Mouse (Mus musculus) embryonic facial prominence, embryonic 13.5 days (tissue): ENCODE measurements around the gene A430005L14Rik. TPM values are rescaled to one million over a fixed set of nuclear protein-coding genes. Genes with fewer than 3 reads are reported as not detected.
"Not testable (repeated sequence)": the region's sequence is repeated elsewhere in the genome, so short reads cannot be mapped to it uniquely, and the experiment has no call there.

ENCODE experiments used
- ATAC-seq: fragments of 200-750 bp; cut with Nextera tagmentation; 2 replicates; pipeline ENCODE4 v1.8.0; 2017; ENCODE audit warnings: low read depth; ENCODE audit not compliant: insufficient number of reproducible peaks, insufficient read depth, low FRiP score, low TSS enrichment
- H3K27ac ChIP-seq: fragments of 300-500 bp; sonication (generic); 2 replicates; pipeline ENCODE4 v1.5.1; 2015; ENCODE audit warnings: moderate library complexity, mild to moderate bottlenecking, inconsistent platforms
- H3K27me3 ChIP-seq: fragments of 300-500 bp; sonication (generic); 2 replicates; pipeline ENCODE4 v1.6.1; 2015; ENCODE audit warnings: mild to moderate bottlenecking, inconsistent platforms
- H3K36me3 ChIP-seq: fragments of 300-500 bp; sonication (generic); 2 replicates; pipeline ENCODE4 v1.6.1; 2015; ENCODE audit warnings: mild to moderate bottlenecking, inconsistent platforms
- H3K4me1 ChIP-seq: fragments of 300-500 bp; sonication (generic); 2 replicates; pipeline ENCODE4 v1.6.1; 2015; ENCODE audit warnings: inconsistent platforms
- H3K4me2 ChIP-seq: fragments of 300-500 bp; sonication (generic); 2 replicates; pipeline ENCODE4 v1.6.1; 2015; ENCODE audit warnings: moderate library complexity, mild to moderate bottlenecking, inconsistent platforms
- H3K4me3 ChIP-seq: fragments of 300-500 bp; sonication (generic); 2 replicates; pipeline ENCODE4 v1.5.1; 2015; ENCODE audit warnings: mild to moderate bottlenecking, inconsistent platforms
- H3K9ac ChIP-seq: fragments of 300-500 bp; sonication (generic); 2 replicates; pipeline ENCODE4 v1.6.1; 2015; ENCODE audit warnings: mild to moderate bottlenecking, inconsistent platforms
- H3K9me3 ChIP-seq: fragments of 300-500 bp; sonication (generic); 2 replicates; pipeline ENCODE4 v1.6.1; 2016; ENCODE audit warnings: inconsistent platforms
- WGBS: fragments of 180-500 bp; shearing (Covaris S2); methylation state at CpG from one replicate; pipeline ENCODE4 v1.1.7; 2015; ENCODE audit warnings: mixed read lengths; 5-methylcytosine and 5-hydroxymethylcytosine counted together
- polyA plus RNA-seq: library from polyadenylated mRNA; unstranded; fragments of >200 nt; fragmentation: Nextera tagmentation; extraction: Ambion mirVana; gene quantifications from 2 replicates; pipeline ENCODE4 v1.2.1, GENCODE M21; 2015

A430005L14Rik gene
- polyA plus RNA-seq: 76.2 and 82.0 TPM in 2 replicates

DNA sequence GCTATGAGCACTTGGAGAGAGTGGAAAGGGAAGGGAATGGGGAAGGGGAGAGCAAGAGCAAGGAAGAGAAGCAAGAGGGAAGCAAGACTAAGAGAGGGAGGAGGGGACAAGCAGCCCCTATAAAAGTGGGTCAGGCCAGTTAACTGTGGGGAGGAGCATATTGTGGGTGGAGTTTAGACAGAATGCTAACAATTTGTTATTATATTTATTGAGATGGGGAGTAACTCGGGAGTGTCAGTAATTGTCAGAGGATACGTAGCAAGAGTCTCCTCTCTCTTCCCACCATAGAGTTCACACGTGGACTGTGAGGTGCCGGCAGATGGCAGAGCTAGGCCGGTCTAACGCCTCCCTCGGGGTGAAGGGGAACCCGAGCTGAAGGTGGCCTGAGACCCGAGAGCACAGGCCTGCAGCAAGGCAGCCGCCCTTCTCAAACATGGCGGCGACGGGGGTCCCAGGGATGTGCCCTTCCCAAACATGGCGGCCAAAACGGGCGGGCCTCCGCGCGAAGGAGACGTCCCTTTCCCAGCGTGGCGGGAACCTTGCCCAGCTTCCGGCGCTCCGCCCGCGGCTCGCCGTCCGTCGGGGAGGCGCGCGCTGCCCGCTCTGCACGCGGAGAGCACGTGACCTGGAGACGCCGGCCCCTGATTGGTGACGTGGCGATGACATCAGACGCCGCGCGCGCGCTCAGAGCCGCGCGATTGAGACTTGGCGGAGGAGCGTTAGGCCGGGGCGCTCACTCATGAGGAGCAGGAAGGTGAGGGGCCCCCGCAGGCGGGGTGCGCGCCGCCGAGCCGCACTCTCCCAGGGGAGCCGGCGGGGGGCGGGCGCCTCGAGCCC lies at the start of gene A430005L14Rik:
A430005L14Rik (plus strand) TSS at position 669 of the 837 bp plus-strand sequence.
- H3K9me3 ChIP-seq: no peaks in the 10 kb centered on the region
- peak within 1 kb of the TSS; percentile 95 for H3K27ac ChIP-seq
- ATAC-seq: peak; percentile 92
- peaks cover 23% of the 10 kb centered on the region for H3K4me1 ChIP-seq
- peaks cover 6% of the 10 kb centered on the region; the same call in 1 of the 2 replicates for H3K27me3 ChIP-seq
- peaks cover 25% of the 10 kb centered on the region for H3K36me3 ChIP-seq
- H3K4me3 ChIP-seq: peak within 1 kb of the TSS; percentile 76
- peak within 1 kb of the TSS; percentile 92 for H3K9ac ChIP-seq
- WGBS: 2% methylated on average over 64 of the region's 67 CpGs
- H3K4me2 ChIP-seq: peak within 1 kb of the TSS; percentile 86

DNA sequence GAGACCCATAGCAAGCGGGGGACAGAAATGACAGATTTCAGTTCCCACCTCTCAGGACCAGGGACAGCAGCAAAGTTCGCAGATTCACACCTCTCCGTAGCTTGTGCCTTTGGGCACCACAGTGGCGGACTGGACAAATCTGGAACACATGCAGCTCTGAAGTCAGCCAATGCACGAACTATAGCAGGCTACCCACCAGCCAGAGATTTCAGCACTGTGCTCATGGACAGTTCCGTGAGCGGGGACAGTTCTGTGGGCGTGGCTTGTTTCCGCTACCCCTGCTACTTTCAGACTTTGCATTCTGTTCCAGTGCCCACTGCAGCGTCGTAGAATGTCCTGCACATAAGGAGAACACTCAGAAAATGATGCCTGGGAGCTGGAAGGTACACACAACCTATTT lies 49.5 kb upstream of the A430005L14Rik start:
- Histone ChIP-seq H3K27ac (no peak overlapping the region), H3K27me3 (no peaks in the 10 kb centered on the region), H3K4me2 (no peak overlapping the region), H3K4me1 (no peaks in the 10 kb centered on the region), H3K9me3 (no peaks in the 10 kb centered on the region), H3K9ac (no peak overlapping the region), H3K36me3 (no peaks in the 10 kb centered on the region), H3K4me3 (no peak overlapping the region)
- 13% methylated on average over 11 of the region's 11 CpGs for WGBS
- peak; percentile 56; the same call in 1 of the 2 replicates for ATAC-seq

DNA sequence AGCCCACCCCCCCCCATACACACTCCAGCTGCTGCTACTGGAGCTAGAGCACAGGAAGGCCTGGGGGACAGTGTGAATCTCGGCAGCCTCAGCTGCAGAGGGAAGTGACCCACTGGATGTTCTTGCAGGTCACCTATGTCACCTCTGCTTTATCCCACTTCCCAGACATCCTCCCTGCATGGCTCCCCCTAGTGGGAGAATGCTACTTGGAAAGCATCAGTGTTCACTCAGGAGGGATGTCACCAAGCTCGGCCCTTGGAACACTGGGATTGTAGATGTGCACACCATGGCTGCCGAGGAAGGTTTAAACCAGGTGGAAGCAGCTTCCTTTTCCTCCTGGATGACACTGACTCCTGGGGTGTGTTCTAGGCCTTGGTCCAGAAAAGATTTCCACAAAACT lies 43.4 kb upstream of the A430005L14Rik start:
- no peaks in the 10 kb centered on the region for H3K9me3 ChIP-seq
- peaks cover 8% of the 10 kb centered on the region; the same call in 1 of the 2 replicates for H3K27me3 ChIP-seq
- H3K36me3 ChIP-seq: no peaks in the 10 kb centered on the region
- WGBS: 58% methylated on average over 3 of the region's 3 CpGs
- ATAC-seq: no peak
- H3K4me2 ChIP-seq: no peak overlapping the region
- H3K4me1 ChIP-seq: no peaks in the 10 kb centered on the region
- no peak overlapping the region for H3K4me3 ChIP-seq
- H3K9ac ChIP-seq: no peak overlapping the region
- H3K27ac ChIP-seq: no peak overlapping the region

DNA sequence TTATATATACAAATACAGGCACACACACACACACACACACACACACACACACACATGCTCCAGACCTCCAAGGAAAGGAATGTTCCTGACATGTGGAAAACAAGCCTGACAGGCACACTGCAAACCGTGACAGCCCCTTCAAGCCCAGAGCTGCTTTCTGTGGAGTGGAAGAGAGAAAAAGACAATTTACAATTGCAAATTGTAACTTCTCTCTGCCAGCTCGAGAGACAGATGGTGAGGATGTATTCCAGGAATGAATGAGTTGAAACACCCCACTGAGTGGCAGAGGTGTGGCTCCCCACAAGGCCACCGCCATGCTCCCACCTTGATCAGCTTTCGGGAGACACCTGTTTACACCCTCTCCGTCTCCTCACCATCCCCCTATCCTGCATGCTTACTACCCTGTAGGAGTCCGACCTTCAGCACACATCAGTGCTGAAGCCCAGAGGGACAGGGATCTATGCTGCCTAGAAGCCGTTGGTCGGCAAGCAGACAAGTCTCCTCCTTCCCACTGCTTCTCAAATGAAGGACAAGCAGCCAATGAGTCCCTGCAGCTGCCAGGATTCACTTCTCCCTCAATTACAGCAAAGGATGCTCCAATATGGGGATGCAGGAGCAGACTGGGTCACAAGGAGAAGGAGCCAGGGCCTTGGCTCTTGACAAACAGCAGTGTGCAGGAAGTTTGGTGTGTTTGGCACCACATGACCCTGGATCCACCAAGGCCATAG lies 39.1 kb upstream of the A430005L14Rik start:
- no peak overlapping the region for H3K4me3 ChIP-seq
- ATAC-seq: no peak
- no peaks in the 10 kb centered on the region for H3K36me3 ChIP-seq
- H3K27me3 ChIP-seq: peaks cover 16% of the 10 kb centered on the region
- H3K9ac ChIP-seq: no peak overlapping the region
- no peak overlapping the region for H3K27ac ChIP-seq
- 51% methylated on average over 8 of the region's 8 CpGs for WGBS
- no peaks in the 10 kb centered on the region for H3K4me1 ChIP-seq
- H3K4me2 ChIP-seq: no peak overlapping the region
- H3K9me3 ChIP-seq: no peaks in the 10 kb centered on the region

DNA sequence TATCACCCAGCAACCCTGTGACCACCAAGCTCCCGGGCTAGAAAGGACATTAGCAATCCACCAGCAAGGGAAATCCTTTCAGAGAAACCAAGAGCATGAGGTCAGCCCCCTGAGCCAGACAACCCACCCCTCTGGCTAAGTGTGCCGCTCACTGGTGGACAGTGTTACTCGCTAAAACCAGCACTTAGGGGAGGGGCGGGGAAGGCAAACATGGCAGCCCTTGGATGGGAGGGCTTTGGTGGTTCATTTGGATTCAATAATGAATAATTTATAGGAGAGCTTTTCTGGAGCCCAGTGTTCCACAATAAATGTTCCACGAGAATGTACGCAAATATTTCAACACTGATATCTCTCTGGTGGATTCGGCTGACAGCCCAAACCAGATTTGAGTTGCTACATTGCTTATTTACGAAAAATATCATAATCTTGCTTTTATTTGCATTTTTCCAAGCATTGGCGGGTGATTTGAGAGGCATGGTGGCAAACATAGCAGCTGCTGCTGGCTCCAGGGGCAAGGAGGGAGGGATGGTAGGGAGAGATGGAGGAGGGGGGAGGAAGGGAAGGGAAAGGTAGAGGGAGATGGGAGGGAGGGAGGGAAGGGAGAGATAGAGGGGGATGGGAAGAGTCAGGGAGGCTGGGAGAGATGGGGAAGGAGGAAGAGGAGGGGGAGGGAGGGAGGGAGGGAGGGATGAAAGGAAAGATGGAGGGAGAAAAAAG lies 36.4 kb upstream of the A430005L14Rik start:
- no peaks in the 10 kb centered on the region for H3K36me3 ChIP-seq
- no peak overlapping the region for H3K27ac ChIP-seq
- no peak overlapping the region for H3K4me3 ChIP-seq
- no peaks in the 10 kb centered on the region for H3K4me1 ChIP-seq
- H3K4me2 ChIP-seq: no peak overlapping the region
- ATAC-seq: no peak
- no peaks in the 10 kb centered on the region for H3K9me3 ChIP-seq
- WGBS: 62% methylated on average over 9 of the region's 9 CpGs
- no peak overlapping the region for H3K9ac ChIP-seq
- peaks cover 16% of the 10 kb centered on the region for H3K27me3 ChIP-seq

DNA sequence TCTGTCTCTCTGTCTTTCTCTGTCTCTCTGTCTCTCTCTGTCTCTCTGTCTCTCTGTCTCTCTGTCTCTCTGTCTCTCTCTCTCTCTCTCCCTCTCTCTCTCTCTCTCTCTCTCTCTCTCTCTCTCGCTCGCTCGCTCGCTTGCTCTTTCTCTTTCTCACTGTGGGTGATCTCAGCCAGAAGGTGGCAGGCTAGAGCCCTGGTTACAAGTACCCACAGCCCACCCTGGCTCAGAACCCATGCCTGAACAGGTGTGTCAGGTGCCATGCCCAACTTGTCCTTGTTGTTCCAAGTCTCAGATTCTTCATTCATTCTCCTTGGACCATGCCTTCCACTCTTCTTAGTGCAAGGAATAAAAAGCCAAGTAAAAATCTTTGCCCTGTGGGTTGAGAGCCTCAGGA lies 34.9 kb upstream of the A430005L14Rik start:
- WGBS: 43% methylated on average over 4 of the region's 4 CpGs
- ATAC-seq, H3K9ac ChIP-seq, H3K9me3 ChIP-seq, H3K27ac ChIP-seq, H3K36me3 ChIP-seq, H3K4me2 ChIP-seq, H3K4me1 ChIP-seq, H3K4me3 ChIP-seq: not testable (repeated sequence)
- H3K27me3 ChIP-seq: peaks cover 16% of the 10 kb centered on the region

DNA sequence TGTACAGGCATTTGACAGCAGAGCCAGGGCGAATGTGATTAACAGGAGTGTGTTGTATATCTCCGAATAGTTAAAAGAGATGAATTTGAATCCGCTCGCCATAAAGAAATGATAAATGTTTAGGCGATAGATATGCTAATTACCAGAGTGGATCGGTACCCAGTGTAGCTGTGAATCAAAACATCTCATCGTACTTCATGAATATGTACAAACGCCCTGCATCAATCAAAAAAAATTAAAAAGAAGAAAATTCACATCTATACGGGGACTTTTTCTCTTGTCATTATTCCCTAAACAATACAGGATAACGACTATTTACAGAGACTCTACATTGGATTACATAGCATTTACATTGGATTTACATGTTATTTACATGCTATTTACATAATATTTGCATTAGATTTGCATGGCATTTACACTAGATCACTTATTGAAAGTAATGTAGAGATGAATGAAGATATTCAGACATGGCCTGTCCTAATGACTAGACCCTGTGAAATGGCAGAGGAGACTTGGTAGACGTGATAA lies 28.2 kb upstream of the A430005L14Rik start:
- WGBS: 85% methylated on average over 11 of the region's 11 CpGs
- H3K4me2 ChIP-seq: no peak overlapping the region
- ATAC-seq: no peak
- H3K4me1 ChIP-seq: no peaks in the 10 kb centered on the region
- no peak overlapping the region for H3K4me3 ChIP-seq
- H3K27ac ChIP-seq: no peak overlapping the region
- H3K36me3 ChIP-seq: no peaks in the 10 kb centered on the region
- no peak overlapping the region for H3K9ac ChIP-seq
- H3K27me3 ChIP-seq: no peaks in the 10 kb centered on the region
- no peaks in the 10 kb centered on the region for H3K9me3 ChIP-seq

DNA sequence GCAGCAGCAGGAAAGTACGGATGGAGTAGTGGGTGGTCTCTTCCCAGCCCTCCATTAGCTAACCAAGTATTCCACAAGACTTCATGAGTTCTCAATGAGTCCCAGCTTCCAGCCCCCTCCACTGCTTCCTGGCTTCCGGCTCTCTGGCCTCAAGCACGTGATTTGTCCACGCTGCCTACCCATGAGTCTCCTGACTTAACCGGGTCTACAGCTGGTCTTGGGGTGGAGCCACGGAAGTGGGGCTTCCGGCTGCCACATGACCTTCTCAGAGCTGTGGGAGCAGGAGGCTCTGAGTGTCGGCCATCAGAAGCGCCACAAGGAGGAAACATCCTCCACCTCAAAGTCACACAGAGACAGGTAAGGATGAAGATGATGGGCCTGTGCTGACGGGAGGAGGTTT lies 27.6 kb upstream of the A430005L14Rik start:
- Histone ChIP-seq H3K9me3 (no peaks in the 10 kb centered on the region), H3K4me2 (no peak overlapping the region), H3K36me3 (no peaks in the 10 kb centered on the region), H3K4me1 (no peaks in the 10 kb centered on the region), H3K9ac (no peak overlapping the region), H3K27me3 (no peaks in the 10 kb centered on the region), H3K27ac (no peak overlapping the region), H3K4me3 (no peak overlapping the region)
- WGBS: 67% methylated on average over 10 of the region's 10 CpGs
- no peak for ATAC-seq

DNA sequence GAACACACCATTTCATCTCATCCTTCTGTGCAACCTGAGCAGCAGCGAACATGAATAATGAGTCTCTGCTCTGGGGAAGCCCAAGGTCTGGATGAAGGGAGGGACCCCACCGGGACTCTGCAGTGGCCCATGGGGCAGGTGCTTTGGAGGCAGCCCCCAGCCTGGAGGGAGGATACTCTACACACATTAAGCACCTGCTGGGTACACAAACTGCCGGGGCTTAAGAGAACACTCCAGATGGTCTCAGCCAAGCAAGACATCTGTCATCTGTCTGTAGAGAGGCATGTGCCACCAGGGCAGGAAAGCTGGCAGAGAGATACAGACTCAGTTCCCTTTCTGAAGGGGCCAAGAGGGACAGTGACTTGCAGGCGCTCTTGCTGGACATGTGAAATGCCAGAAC lies 27.1 kb upstream of the A430005L14Rik start:
- H3K27me3 ChIP-seq: no peaks in the 10 kb centered on the region
- H3K4me3 ChIP-seq: no peak overlapping the region
- no peak overlapping the region for H3K27ac ChIP-seq
- H3K9ac ChIP-seq: no peak overlapping the region
- ATAC-seq: no peak
- 77% methylated on average over 4 of the region's 4 CpGs for WGBS
- H3K4me2 ChIP-seq: no peak overlapping the region
- no peaks in the 10 kb centered on the region for H3K36me3 ChIP-seq
- no peaks in the 10 kb centered on the region for H3K4me1 ChIP-seq
- no peaks in the 10 kb centered on the region for H3K9me3 ChIP-seq

DNA sequence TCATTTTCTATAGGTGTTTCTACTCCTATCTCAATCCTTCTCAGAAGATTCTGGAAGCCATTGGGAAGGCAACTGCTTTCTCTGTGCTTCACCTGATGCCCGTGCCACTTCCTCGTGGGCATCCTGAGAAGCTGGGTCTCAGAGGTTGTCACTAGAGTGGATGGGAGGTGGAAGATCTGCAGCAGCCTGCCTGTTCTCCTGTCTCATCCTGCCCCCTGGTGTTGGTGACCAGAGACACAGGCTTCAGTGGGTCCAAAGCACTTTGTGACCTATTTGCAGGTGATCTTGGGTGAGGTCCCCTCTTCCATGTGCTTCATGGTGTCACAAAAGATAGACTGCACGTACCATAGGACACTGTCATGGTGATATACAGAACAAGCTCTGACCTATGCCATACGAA lies 13.8 kb upstream of the A430005L14Rik start:
- no peaks in the 10 kb centered on the region for H3K36me3 ChIP-seq
- WGBS: 65% methylated on average over 4 of the region's 4 CpGs
- no peak for ATAC-seq
- H3K4me1 ChIP-seq: no peaks in the 10 kb centered on the region
- H3K9me3 ChIP-seq: no peaks in the 10 kb centered on the region
- H3K9ac ChIP-seq: no peak overlapping the region
- no peak overlapping the region for H3K4me3 ChIP-seq
- no peak overlapping the region for H3K27ac ChIP-seq
- peaks cover 22% of the 10 kb centered on the region; the same call in 1 of the 2 replicates for H3K27me3 ChIP-seq
- no peak overlapping the region for H3K4me2 ChIP-seq

DNA sequence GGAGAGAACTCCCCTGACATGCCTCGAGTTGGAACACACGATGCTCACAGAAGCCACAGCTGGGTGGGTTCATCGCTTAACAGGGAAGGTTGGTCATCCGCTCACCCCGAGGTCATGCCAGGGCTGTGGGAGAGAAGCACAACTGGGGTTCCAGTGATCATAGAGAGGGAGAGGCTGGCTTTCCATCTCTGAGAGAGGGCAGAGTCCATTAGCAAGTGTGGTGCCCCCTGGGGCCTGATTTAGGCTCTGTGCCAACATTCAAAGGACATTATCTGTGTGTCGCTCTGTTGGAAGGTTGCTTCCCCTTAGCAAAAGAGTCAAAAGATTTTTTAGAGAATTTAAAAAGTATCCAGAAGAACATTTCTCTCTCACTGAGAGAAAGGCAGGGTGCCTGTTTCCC lies 12.8 kb upstream of the A430005L14Rik start:
- Histone ChIP-seq H3K4me3 (no peak overlapping the region), H3K4me1 (no peaks in the 10 kb centered on the region), H3K27ac (no peak overlapping the region), H3K27me3 (peaks cover 25% of the 10 kb centered on the region; the same call in 1 of the 2 replicates), H3K9me3 (no peaks in the 10 kb centered on the region), H3K9ac (no peak overlapping the region), H3K36me3 (no peaks in the 10 kb centered on the region), H3K4me2 (no peak overlapping the region)
- no peak for ATAC-seq
- 65% methylated on average over 6 of the region's 6 CpGs for WGBS
